Mouse (Mus musculus) thymus, adult 2 months (tissue): ENCODE results near the gene Klf4.

Experiments
- CTCF ChIP-seq: fragments of 200-500 bp; IDR thresholded peaks from 2 replicates; pipeline ENCODE4 v1.5.1; 2012; ENCODE audit warnings: mild to moderate bottlenecking, control low read depth, low read length, moderate library complexity, borderline replicate concordance; ENCODE audit not compliant: control insufficient read depth, poor library complexity, insufficient read depth; ENCODE audit errors: extremely low read depth
- POLR2A ChIP-seq: fragments of 200-500 bp; IDR thresholded peaks from 2 replicates; pipeline ENCODE4 v1.6.1; 2012; ENCODE audit warnings: mild to moderate bottlenecking, low read length, control low read depth, moderate library complexity; ENCODE audit not compliant: control insufficient read depth, poor library complexity, insufficient read depth; ENCODE audit errors: extremely low read depth

DNA sequence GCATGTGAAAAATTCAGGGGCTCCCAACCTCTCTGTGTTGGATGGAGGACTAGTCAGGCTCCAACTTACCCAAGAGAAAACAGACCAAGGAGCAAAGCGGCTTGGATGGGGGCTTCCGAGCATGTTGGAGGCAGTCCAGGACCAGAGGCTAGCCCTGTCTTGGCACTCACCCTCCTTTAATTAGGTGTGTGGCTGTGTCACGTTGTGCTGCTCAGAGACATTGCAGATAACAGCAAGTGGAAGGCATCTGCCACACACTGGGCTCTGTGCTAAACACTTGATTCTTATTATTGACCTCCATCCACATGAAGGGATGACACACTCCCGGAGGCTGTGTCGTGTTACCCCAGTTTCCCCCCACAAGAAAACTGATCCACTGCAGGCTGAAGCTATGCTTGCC, 53.9 kb downstream of the Klf4 start:
- TF ChIP-seq CTCF (no peak), POLR2A (no peak)
